Mouse (Mus musculus): ENCODE measurements around the gene Nr2c2. TPM values are rescaled to one million over a fixed set of nuclear protein-coding genes. Genes with fewer than 3 reads are reported as not detected.

Gene Nr2c2
- polyA plus RNA-seq, 1 experiment = 5.6 TPM

DNA sequence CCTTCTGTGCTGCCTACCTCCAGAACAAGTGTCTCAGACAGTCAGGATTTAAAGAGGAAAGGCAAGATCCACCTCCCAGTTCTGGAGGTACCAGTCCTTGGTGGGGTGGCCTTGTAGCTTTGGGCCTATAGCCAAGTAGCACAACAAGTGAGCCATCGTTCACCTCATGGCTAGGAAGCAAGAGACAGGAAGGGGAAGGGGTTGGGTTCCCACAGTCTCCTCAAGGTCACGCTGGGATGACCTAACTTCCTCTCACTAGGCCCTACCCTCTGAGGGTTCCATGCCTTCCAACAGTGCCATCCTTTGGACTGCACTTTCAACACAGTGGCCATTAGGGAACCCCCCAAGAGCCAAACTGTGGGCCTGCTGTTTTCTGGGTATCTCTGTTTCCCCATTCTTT lies 27.7 kb upstream of the Nr2c2 start:
- no peaks in the 10 kb centered on the region for H3K79me3 ChIP-seq (ENCODE audit: low read depth)
- H3K27me3 ChIP-seq (ENCODE audit: control insufficient read depth, insufficient read depth, insufficient read length) = peaks cover 57% of the 10 kb centered on the region
- no peak overlapping the region for H3K4me3 ChIP-seq (ENCODE audit: insufficient read depth, poor library complexity, severe bottlenecking)
- H3K36me3 ChIP-seq (ENCODE audit: control insufficient read depth, insufficient read depth) = no peaks in the 10 kb centered on the region
- no peaks in the 10 kb centered on the region for H3K79me2 ChIP-seq (ENCODE audit: control insufficient read depth, insufficient read depth)
- no peak overlapping the region for H3ac ChIP-seq (ENCODE audit: control insufficient read depth, insufficient read length, low read depth)
- TF ChIP-seq CTCF (IDR thresholded peaks at IDR 0.05; ENCODE audit: control insufficient read depth, insufficient read depth, insufficient read length) (no peak), FOSL1 (IDR thresholded peaks at IDR 0.05; ENCODE audit: insufficient read depth, low read length, poor library complexity, severe bottlenecking) (no peak), MYOD1 (IDR thresholded peaks at IDR 0.05; ENCODE audit: control insufficient read depth, insufficient read length, low read depth) (no peak), CEBPB (IDR thresholded peaks at IDR 0.05; ENCODE audit: low read depth) (no peak)

- Histone ChIP-seq H3K79me3 (ENCODE audit: low read depth) (no peaks in the 10 kb centered on the region), H3K4me3 (ENCODE audit: insufficient read depth, poor library complexity, severe bottlenecking) (no peak overlapping the region), H3K27me3 (ENCODE audit: control insufficient read depth, insufficient read depth, insufficient read length) (peaks cover 64% of the 10 kb centered on the region), H3ac (ENCODE audit: control insufficient read depth, insufficient read length, low read depth) (no peak overlapping the region), H3K79me2 (ENCODE audit: control insufficient read depth, insufficient read depth) (no peaks in the 10 kb centered on the region), H3K36me3 (ENCODE audit: control insufficient read depth, insufficient read depth) (no peaks in the 10 kb centered on the region)
- TF ChIP-seq USF1 (IDR thresholded peaks at IDR 0.05; ENCODE audit: low read depth) (no peak), CEBPB (IDR thresholded peaks at IDR 0.05; ENCODE audit: low read depth) (no peak), FOSL1 (IDR thresholded peaks at IDR 0.05; ENCODE audit: insufficient read depth, low read length, poor library complexity, severe bottlenecking) (no peak), CTCF (IDR thresholded peaks at IDR 0.05; ENCODE audit: control insufficient read depth, insufficient read depth, insufficient read length) (no peak), MYOG (IDR thresholded peaks at IDR 0.05; ENCODE audit: control insufficient read depth, extremely low read depth, insufficient read length) (no peak), MYOD1 (IDR thresholded peaks at IDR 0.05; ENCODE audit: control insufficient read depth, insufficient read length, low read depth) (no peak), MAX (IDR thresholded peaks at IDR 0.05) (no peak)
These were observed 27.1 kb upstream of the Nr2c2 start for GRCm38 (mm10) chr6:92064101-92064500.

GRCm38 (mm10) chr6:92065721-92066496 lies 25.3 kb upstream of the Nr2c2 start:
- Histone ChIP-seq H3K4me3 (ENCODE audit: insufficient read depth, poor library complexity, severe bottlenecking) (no peak overlapping the region), H3K27me3 (ENCODE audit: control insufficient read depth, insufficient read depth, insufficient read length) (peaks cover 73% of the 10 kb centered on the region), H3K79me2 (ENCODE audit: control insufficient read depth, insufficient read depth) (no peaks in the 10 kb centered on the region), H3K36me3 (ENCODE audit: control insufficient read depth, insufficient read depth) (no peaks in the 10 kb centered on the region), H3ac (ENCODE audit: control insufficient read depth, insufficient read length, low read depth) (no peak overlapping the region), H3K79me3 (ENCODE audit: low read depth) (no peaks in the 10 kb centered on the region)
- TF ChIP-seq FOSL1 (IDR thresholded peaks at IDR 0.05; ENCODE audit: insufficient read depth, low read length, poor library complexity, severe bottlenecking) = no peak
- TF ChIP-seq USF1 (IDR thresholded peaks at IDR 0.05; ENCODE audit: low read depth) = no peak
- peak; percentile 46 for TF ChIP-seq CTCF (IDR thresholded peaks at IDR 0.05; ENCODE audit: control insufficient read depth, insufficient read depth, insufficient read length)

- no peaks in the 10 kb centered on the region for H3K79me3 ChIP-seq (ENCODE audit: low read depth)
- no peak overlapping the region for H3ac ChIP-seq (ENCODE audit: control insufficient read depth, insufficient read length, low read depth)
- H3K79me2 ChIP-seq (ENCODE audit: control insufficient read depth, insufficient read depth) = no peaks in the 10 kb centered on the region
- peaks cover 74% of the 10 kb centered on the region for H3K27me3 ChIP-seq (ENCODE audit: control insufficient read depth, insufficient read depth, insufficient read length)
- no peaks in the 10 kb centered on the region for H3K36me3 ChIP-seq (ENCODE audit: control insufficient read depth, insufficient read depth)
- TF ChIP-seq USF1 (IDR thresholded peaks at IDR 0.05; ENCODE audit: low read depth) (no peak), CTCF (IDR thresholded peaks at IDR 0.05; ENCODE audit: control insufficient read depth, insufficient read depth, insufficient read length) (peak; percentile 83), FOSL1 (IDR thresholded peaks at IDR 0.05; ENCODE audit: insufficient read depth, low read length, poor library complexity, severe bottlenecking) (no peak)
- no peak overlapping the region for H3K4me3 ChIP-seq (ENCODE audit: insufficient read depth, poor library complexity, severe bottlenecking)
These were observed 23.9 kb upstream of the Nr2c2 start for GRCm38 (mm10) chr6:92067146-92067790.

GRCm38 (mm10) chr6:92071121-92071839 lies 19.9 kb upstream of the Nr2c2 start:
- TF ChIP-seq CTCF (IDR thresholded peaks at IDR 0.05; ENCODE audit: control insufficient read depth, insufficient read depth, insufficient read length) (no peak), CEBPB (IDR thresholded peaks at IDR 0.05; ENCODE audit: low read depth) (no peak), FOSL1 (IDR thresholded peaks at IDR 0.05; ENCODE audit: insufficient read depth, low read length, poor library complexity, severe bottlenecking) (no peak), MYOD1 (IDR thresholded peaks at IDR 0.05; ENCODE audit: control insufficient read depth, insufficient read length, low read depth) (no peak), MYOG (IDR thresholded peaks at IDR 0.05; ENCODE audit: control insufficient read depth, extremely low read depth, insufficient read length) (no peak), MAX (IDR thresholded peaks at IDR 0.05) (no peak), USF1 (IDR thresholded peaks at IDR 0.05; ENCODE audit: low read depth) (no peak)
- Histone ChIP-seq H3K79me3 (ENCODE audit: low read depth) (no peaks in the 10 kb centered on the region), H3K27me3 (ENCODE audit: control insufficient read depth, insufficient read depth, insufficient read length) (peaks cover 66% of the 10 kb centered on the region), H3K79me2 (ENCODE audit: control insufficient read depth, insufficient read depth) (no peaks in the 10 kb centered on the region), H3K36me3 (ENCODE audit: control insufficient read depth, insufficient read depth) (no peaks in the 10 kb centered on the region), H3ac (ENCODE audit: control insufficient read depth, insufficient read length, low read depth) (no peak overlapping the region), H3K4me3 (ENCODE audit: insufficient read depth, poor library complexity, severe bottlenecking) (no peak overlapping the region)

Data from C2C12 (cell line).